Mouse (Mus musculus) adrenal gland, adult (tissue): ENCODE results near the gene Nelfb.
A peak's percentile ranks its signal among the peaks of the same experiment; 100 is the strongest.

Experiments
- DNase-seq, 2 experiments: peaks; one replicate each; pipeline ENCODE4 v3.0.0; 2022 to 2023; ENCODE audit warnings: low spot score in 1 of 2; ENCODE audit not compliant: inconsistent age in 2 of 2

Gene Nelfb

DNA sequence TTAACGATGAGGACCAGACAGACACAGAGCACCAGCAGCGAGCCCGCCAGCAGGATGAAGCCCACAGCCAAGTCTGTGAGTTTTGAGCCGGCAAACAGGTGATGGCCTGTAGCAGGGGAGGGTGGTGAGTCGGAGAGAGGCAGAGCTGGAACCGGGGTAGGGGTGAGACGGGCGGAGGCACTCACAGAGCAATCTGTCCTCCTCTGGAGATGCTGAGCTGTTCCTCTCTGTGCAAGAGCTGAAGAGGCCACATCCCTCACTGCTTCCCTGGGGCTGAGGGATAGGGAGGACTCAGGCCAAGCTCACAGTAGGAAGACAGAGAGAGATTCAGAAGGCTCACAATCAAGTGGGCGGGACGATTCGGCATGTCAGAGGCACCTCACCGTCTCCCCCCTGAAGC lies 19.7 kb upstream of the Nelfb start:
- DNase-seq: no peak

GRCm38 (mm10) chr2:25230581-25230980 lies 19.3 kb upstream of the Nelfb start:
- DNase-seq: no peak

- no peak for DNase-seq
These were observed 18.3 kb upstream of the Nelfb start for GRCm38 (mm10) chr2:25229582-25229981.

DNA sequence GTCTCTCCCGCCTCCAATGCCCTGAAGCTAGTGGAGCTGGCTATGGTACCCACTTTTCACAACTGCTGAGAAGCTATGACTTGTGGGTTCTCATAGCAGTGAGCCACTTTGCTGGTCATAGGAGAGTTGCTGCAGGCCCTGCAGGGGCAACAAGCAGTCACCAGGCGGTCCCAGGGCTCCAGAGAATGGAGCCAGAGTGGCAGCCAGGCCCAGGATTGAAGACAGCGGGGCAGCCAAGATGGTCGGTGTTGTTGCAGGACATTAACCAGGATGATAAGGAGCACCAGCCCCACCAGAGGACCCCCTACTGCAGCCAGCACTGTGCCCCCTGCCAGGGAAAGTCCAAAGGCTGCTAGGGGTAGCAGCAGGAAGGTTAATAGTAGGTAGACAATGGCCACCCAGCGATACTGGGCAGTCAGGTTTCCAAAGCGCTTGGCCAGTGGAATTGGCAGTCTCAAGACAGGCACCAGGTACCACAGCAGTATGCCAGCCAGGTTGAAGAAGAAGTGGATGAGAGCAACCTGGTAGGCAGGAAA lies 17.8 kb upstream of the Nelfb start:
- DNase-seq: peak in 1 of 2 experiments; percentile 47

- DNase-seq: peak; percentile 89 to 96
These were observed 17.2 kb upstream of the Nelfb start for GRCm38 (mm10) chr2:25228431-25228889.

- no peak for DNase-seq
These were observed 16.1 kb upstream of the Nelfb start for GRCm38 (mm10) chr2:25227406-25227805.

DNA sequence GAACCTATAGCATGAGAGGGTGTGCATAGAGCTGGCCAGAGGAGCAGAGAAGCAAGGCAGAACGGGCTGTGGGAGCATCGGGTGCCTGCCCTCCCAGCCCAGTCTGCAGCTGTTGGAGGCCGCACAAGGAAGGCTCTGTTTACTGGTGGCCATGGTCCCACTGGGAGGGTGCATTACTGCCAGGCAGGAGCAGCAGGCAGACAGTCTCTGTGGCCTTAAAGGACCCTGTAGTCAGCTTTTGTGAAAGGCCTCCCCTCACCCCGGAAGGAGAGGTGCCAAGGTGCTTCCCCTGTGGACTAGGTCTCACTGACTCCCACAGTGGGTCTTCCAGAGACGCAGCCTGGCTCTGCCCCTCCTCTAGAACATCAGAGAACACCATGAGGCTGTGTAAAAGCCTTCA lies 15.6 kb upstream of the Nelfb start:
- DNase-seq: peak in 1 of 2 experiments; percentile 48

GRCm38 (mm10) chr2:25225811-25226379 lies 14.6 kb upstream of the Nelfb start:
- DNase-seq: peak in 1 of 2 experiments; percentile 51

- DNase-seq: peak; percentile 99
These were observed 13.8 kb upstream of the Nelfb start for GRCm38 (mm10) chr2:25224766-25225752.

DNA sequence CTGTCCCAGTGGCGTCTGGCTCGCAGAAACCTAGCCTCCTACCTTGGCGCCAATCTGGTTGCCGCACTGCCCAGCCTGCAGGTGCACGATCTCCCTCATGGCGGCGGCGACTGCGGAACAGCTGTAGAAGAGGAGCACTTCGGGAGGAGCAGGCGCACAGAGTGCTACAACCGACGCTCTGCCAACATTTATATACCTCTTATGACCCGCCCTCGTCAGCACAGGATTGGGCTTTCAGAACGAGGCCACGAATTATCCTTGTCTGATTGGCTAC lies 13.1 kb upstream of the Nelfb start, which contains the start of gene Tubb4b:
Tubb4b (minus strand) TSS at position 211 of the 274 bp plus-strand sequence.
- no peak for DNase-seq

- DNase-seq: peak; percentile 94 to 97
These were observed 12.6 kb upstream of the Nelfb start for GRCm38 (mm10) chr2:25223681-25224491.

GRCm38 (mm10) chr2:25221331-25221772 lies 10.1 kb upstream of the Nelfb start:
- DNase-seq: no peak

DNA sequence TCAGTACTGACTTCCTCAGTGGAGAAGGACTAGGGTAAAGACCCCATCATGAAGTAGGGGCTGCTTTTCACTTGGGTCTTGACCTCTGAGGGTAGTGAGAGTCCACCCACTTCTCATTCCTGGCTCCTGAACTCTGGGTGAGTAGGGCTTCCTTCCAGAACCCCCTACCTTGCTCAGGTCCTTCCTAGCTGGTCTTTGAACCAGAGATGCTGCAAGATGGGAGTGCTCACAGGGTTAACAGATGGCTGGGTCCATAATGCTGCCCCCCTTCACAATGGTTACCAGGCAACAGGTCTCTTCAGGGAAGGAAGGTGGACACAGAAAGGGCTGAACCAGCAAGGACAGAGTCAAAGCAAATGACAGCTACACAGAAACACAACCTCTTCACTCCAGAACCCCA lies 7.2 kb upstream of the Nelfb start, which contains the start of gene Fam166a:
Fam166a (plus strand) TSS at position 301 of the 400 bp plus-strand sequence.
- DNase-seq: no peak

DNA sequence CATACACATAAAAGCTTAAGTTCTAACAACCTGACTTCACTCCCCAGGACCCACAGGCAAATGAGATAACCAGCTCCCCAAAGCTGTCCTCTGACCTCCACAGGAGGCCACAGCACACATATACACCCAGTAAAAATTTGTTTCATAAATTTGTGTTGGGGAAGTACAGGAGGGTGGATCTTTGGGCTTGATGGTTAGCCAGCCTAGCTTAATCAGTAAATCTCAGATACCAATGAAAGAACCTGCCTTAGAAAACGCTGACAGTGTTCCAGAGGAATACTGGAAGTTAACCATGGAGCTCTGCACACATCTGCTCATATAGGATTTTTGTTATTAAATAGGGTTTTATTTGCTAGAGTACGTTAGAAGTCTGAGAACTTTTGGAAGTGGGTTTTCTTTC lies 6.4 kb upstream of the Nelfb start:
- DNase-seq: no peak

- DNase-seq: no peak
These were observed 3.2 kb upstream of the Nelfb start, which contains the start of gene Stpg3 for GRCm38 (mm10) chr2:25214444-25214843. Gene Stpg3 (minus strand): TSS chr2:25214637.

DNA sequence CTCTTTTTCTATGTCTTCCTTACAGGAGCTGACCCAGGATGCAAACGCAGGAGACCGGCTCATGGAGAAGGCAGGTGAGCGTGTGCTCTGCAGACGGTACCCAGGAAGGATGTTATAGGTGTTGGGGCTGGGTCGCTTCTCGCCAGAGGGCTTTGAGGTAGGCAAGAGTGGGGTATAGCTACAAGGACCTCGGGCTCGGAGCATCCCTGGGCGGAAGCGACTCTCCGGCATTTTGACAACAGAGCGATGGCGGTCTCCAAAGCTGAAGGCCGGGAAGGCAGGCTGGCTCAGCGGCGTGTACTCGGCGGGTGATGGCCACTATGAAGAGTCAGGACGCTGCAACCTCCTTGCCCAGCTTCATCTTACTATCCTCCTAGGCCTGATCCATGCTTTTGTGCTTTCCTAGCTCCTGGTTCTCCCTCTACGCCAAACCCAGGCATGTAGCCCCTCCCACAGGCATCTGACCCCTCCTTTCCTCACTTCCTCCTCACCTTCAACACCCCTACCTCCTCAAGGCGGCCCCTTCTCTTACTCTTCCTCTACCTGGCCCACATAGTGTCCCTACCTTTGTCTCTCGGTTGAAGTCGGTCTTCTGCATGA lies 2.1 kb upstream of the Nelfb start:
- DNase-seq: no peak

DNA sequence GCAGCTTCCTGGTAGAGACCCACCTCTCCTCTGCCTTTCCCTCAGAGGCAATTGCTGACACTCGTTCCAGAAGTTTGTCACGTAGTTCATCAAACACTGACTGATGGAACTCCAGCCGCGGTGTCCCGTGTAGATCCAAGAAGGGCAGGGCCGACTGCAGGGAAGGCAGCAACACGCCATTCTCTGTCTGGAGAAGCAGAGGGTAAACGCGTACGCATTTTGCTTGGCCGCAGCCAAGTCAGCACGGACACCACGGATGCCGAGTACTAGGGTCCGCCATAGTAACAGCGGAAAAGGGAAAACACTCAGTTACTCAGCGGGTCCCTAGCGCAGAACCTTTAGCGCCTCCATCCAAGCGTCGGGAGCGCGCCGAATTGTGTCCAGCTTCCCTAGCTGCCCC lies 603 bp downstream of the Nelfb start:
- DNase-seq: no peak

- DNase-seq: no peak
These were observed 3.7 kb downstream of the Nelfb start for GRCm38 (mm10) chr2:25207593-25207992.

DNA sequence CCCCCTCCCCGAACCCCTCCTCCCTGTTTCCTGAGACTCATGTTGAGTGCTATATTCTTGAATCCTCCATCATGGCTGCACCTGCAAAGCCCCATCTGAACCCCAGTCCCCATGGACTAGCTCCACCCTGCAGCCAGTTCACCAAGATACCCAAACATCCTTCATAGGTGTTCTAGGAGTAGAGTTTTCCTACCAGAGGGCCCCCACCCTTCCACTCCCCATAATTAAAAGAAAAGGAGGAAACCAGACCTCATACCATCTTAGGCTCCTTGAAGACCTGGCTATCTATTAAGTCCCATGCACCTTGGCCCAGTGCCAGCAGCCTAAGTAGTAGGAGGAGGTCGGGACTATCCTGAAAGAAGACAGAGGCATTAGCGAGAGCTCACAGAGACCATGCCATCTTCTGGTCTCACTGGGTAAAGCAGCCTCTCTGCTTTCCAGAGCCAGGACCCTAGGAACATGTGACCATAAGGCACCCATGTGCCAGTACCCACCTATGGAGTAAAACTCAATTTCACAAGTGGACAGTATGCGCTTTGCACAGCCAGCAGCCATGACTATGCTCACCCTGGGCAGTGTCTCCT lies 7.6 kb downstream of the Nelfb start:
- no peak for DNase-seq

DNA sequence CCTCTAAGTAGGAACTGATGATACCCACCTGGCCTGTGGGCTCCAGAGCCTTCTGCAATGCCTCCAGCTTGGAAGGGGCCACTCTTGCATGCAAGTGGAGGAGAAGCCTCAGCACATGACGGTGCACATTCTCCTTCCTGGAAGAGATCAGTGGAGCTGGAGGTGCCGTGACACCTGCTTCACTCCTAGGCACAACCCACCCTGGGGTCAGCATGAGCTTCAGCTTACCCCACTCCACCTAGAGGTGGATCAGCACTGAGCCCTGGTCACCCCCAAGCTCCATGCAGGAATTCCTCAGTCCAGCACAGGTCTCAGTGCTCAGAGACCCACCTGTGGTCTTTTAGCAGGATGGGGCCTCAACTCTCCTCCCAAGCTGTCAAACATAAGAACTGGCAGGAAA lies 10.7 kb downstream of the Nelfb start:
- DNase-seq: no peak
